Mouse (Mus musculus) neutrophil, adult 65 days (primary cell): ENCODE measurements around the gene Atp6ap2. TPM values are rescaled to one million over a fixed set of nuclear protein-coding genes. Genes with fewer than 3 reads are reported as not detected.

Experiments
- total RNA-seq: library from RNA; stranded (reverse); gene quantifications from 2 replicates; pipeline ENCODE4 v1.2.4, GENCODE M21; 2023

Atp6ap2 gene
- total RNA-seq: 99.6 and 126 TPM in 2 replicates

DNA sequence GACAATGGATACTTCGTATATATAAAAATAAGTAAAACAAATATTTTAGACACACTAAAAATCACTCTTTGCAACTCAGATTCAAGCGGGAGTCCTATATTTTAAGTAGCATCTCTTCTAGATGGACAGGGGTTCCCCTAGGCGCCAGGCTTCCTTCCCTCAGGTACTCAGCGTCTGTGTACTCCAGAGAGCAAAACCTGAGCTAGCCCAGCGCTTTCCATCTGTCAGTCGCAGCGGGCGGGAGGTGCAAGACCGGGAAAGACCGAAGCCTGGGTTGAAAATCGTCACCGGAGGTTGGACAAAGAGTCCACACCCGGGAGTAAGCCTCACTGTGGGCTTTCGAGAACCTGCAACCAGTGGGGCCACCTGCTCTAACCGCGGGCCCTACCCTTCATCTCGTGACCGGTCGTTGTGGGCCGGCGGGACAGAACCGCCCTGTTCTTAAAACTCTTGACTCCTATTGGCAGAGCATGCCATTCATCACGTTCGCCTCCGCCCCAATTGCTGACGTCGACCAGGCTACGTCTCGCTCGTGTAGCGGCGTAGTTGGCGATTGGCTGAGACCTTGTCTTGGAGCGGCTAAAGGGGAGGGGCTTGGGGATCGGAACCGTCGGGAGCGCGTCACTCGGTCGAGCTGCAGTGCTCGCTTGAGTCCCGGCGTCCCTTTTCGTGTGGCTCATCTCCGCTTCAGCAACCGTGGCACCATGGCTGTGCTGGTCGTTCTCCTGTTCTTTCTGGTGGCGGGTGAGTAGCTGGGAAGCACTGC lies at the start of gene Atp6ap2:
TSS of gene Atp6ap2 (plus strand) at position 610 of the 766 bp plus-strand sequence.

Other genes with a start within 250 kb of the Atp6ap2 start
- gene 1810030O07Rik, start 85.9 kb downstream of the Atp6ap2 start, total RNA-seq: 15.4 and 16.4 TPM in 2 replicates
- gene Med14, start 174.3 kb downstream of the Atp6ap2 start, total RNA-seq: 24.7 and 31.9 TPM in 2 replicates